Mouse (Mus musculus): ENCODE results near the gene Aph1a. TPM values are rescaled to one million over a fixed set of nuclear protein-coding genes. Genes with fewer than 3 reads are reported as not detected.
"Not testable (repeated sequence)": the region's sequence is repeated elsewhere in the genome, so short reads cannot be mapped to it uniquely, and the experiment has no call there.

The Aph1a gene
- polyA plus RNA-seq, 1 experiment from 2014 or later = 35.1 TPM

DNA sequence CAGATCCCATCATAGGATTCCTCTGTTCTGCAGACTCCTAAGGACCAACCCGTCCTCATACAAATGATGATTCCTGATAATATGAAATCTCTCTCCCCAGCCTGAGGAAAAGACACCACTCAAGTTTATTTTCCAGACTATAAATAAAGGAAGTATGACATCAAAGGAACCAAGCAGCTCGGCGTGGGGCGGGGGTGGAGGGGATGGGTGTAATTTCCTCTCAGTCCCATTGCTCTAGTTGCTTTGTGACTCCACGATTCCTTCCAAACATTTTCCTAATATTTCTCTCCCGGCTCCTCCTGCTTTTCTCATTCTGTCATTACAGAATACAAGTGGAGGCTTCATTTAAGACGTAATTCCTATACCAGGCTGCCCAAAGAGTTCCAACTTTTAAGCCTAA, 643 bp upstream of the Aph1a start:
- no peak for ATAC-seq
- peak overlapping the region; percentile 78 for H3K4me3 ChIP-seq (ENCODE audit: low read depth, low read length)
- H3K4me1 ChIP-seq (ENCODE audit: control insufficient read depth, insufficient read depth, low read length) = peaks cover 17% of the 10 kb centered on the region
- H3K36me3 ChIP-seq (ENCODE audit: control insufficient read depth, insufficient read depth, low read length) = no peaks in the 10 kb centered on the region; the same call in 1 of the 2 replicates
- peak overlapping the region; percentile 76 for H3K27ac ChIP-seq (ENCODE audit: low read length)
- H3K9ac ChIP-seq (ENCODE audit: low read depth, low read length) = peak overlapping the region; percentile 37; the same call in 1 of the 2 replicates
- H3K4me2 ChIP-seq (ENCODE audit: low read length) = peak overlapping the region; percentile 66
- WGBS = 24% methylated on average over 7 of the region's 7 CpGs
- no peaks in the 10 kb centered on the region for H3K27me3 ChIP-seq (ENCODE audit: control insufficient read depth, insufficient read depth, low read depth, low read length)
- H3K9me3 ChIP-seq (replicated peaks; ENCODE audit: control insufficient read depth, low read length, poor library complexity, severe bottlenecking) = no peaks in the 10 kb centered on the region

DNA sequence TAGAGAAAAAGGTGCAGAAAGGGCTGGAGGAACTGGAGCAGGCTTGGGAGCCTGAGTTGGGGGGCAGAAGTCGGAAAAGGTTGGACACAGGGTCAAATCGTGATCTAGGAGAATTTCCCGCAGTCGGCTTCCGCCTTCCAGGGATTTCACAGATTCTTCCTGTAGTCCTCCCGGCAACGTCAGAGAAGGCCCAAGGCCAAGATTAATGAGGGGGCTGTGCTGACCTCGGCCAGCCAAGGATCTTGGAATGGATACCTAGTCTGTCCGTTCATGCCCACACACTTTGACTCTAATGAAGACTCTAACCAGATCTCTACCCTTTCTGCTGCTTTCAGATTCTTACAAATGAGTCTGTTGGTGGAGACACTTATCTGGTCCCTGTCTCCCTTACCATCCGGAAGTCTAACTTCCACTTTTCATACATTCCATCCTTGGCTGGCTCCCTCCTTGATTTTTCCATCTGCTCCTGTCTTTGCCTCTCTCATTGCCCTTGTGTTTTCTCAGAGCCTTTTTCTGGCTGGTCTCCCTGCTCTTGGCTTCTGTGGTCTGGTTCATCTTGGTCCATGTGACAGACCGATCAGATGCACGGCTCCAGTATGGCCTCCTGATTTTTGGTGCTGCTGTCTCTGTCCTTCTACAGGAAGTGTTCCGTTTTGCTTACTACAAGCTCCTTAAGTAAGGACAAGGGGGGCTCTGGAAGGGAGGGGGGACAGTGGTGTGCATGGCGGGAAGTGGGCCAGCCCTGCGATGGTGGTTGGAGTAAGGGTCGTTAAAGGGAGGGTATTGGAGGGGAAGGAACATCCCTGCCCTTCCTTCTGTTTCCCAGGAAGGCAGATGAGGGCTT, 770 bp downstream of the Aph1a start:
- WGBS = 9% methylated on average over 14 of the region's 16 CpGs
- H3K4me3 ChIP-seq (ENCODE audit: low read depth, low read length) = peak overlapping the region; percentile 78
- 0 out of 2 replicates have a peak, but pooled peaks have one; percentile 7 for ATAC-seq
- H3K9ac ChIP-seq (ENCODE audit: low read depth, low read length) = peak overlapping the region; percentile 83
- peaks cover 17% of the 10 kb centered on the region for H3K4me1 ChIP-seq (ENCODE audit: control insufficient read depth, insufficient read depth, low read length)
- H3K27ac ChIP-seq (ENCODE audit: low read length) = peak overlapping the region; percentile 78
- H3K9me3 ChIP-seq (replicated peaks; ENCODE audit: control insufficient read depth, low read length, poor library complexity, severe bottlenecking) = no peaks in the 10 kb centered on the region
- no peaks in the 10 kb centered on the region; the same call in 1 of the 2 replicates for H3K36me3 ChIP-seq (ENCODE audit: control insufficient read depth, insufficient read depth, low read length)
- no peaks in the 10 kb centered on the region for H3K27me3 ChIP-seq (ENCODE audit: control insufficient read depth, insufficient read depth, low read depth, low read length)
- H3K4me2 ChIP-seq (ENCODE audit: low read length) = peak overlapping the region; percentile 89

DNA sequence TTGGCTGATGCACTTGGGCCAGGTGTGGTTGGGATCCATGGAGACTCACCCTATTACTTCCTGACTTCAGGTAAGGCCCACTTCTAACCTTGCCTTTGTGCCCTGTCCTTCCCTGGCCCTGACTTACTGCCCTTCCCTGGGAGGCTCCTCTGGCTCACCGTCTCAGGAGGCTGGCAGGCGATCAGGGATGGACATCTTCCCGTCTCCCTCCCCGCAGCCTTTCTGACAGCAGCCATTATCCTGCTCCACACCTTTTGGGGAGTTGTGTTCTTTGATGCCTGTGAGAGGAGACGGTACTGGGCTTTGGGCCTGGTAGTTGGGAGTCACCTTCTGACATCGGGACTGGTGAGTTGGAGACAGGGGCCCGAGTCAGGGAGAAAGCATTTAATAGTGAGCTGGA, 1.7 kb downstream of the Aph1a start:
- 87% methylated on average over 7 of the region's 7 CpGs for WGBS
- not testable (repeated sequence) for H3K27ac ChIP-seq (ENCODE audit: low read length); H3K4me2 ChIP-seq (ENCODE audit: low read length); ATAC-seq; H3K9ac ChIP-seq (ENCODE audit: low read depth, low read length); H3K36me3 ChIP-seq (ENCODE audit: control insufficient read depth, insufficient read depth, low read length); H3K27me3 ChIP-seq (ENCODE audit: control insufficient read depth, insufficient read depth, low read depth, low read length); H3K9me3 ChIP-seq (replicated peaks; ENCODE audit: control insufficient read depth, low read length, poor library complexity, severe bottlenecking); H3K4me3 ChIP-seq (ENCODE audit: low read depth, low read length)
- H3K4me1 ChIP-seq (ENCODE audit: control insufficient read depth, insufficient read depth, low read length) = peaks cover 17% of the 10 kb centered on the region

- H3K4me1 ChIP-seq (ENCODE audit: control insufficient read depth, insufficient read depth, low read length) = peaks cover 12% of the 10 kb centered on the region
- WGBS = 75% methylated on average over 13 of the region's 13 CpGs
- no peak overlapping the region for H3K9ac ChIP-seq (ENCODE audit: low read depth, low read length)
- no peak for ATAC-seq
- no peak overlapping the region for H3K27ac ChIP-seq (ENCODE audit: low read length)
- no peaks in the 10 kb centered on the region; the same call in 1 of the 2 replicates for H3K36me3 ChIP-seq (ENCODE audit: control insufficient read depth, insufficient read depth, low read length)
- H3K4me2 ChIP-seq (ENCODE audit: low read length) = no peak overlapping the region
- H3K9me3 ChIP-seq (replicated peaks; ENCODE audit: control insufficient read depth, low read length, poor library complexity, severe bottlenecking) = no peaks in the 10 kb centered on the region
- H3K27me3 ChIP-seq (ENCODE audit: control insufficient read depth, insufficient read depth, low read depth, low read length) = no peaks in the 10 kb centered on the region
- no peak overlapping the region for H3K4me3 ChIP-seq (ENCODE audit: low read depth, low read length)
Measured at GRCm38 (mm10) chr3:95899800-95900524, 6.2 kb downstream of the Aph1a start.

- Histone ChIP-seq H3K4me3 (ENCODE audit: low read depth, low read length) (no peak overlapping the region), H3K9ac (ENCODE audit: low read depth, low read length) (no peak overlapping the region), H3K9me3 (replicated peaks; ENCODE audit: control insufficient read depth, low read length, poor library complexity, severe bottlenecking) (no peaks in the 10 kb centered on the region), H3K4me1 (ENCODE audit: control insufficient read depth, insufficient read depth, low read length) (peaks cover 17% of the 10 kb centered on the region), H3K36me3 (ENCODE audit: control insufficient read depth, insufficient read depth, low read length) (no peaks in the 10 kb centered on the region; the same call in 1 of the 2 replicates), H3K27ac (ENCODE audit: low read length) (no peak overlapping the region), H3K4me2 (ENCODE audit: low read length) (no peak overlapping the region), H3K27me3 (ENCODE audit: control insufficient read depth, insufficient read depth, low read depth, low read length) (peaks cover 9% of the 10 kb centered on the region; the same call in 1 of the 2 replicates)
- ATAC-seq = no peak
- WGBS = 64% methylated on average over 9 of the region's 9 CpGs
Measured at GRCm38 (mm10) chr3:95901616-95902372, 8.0 kb downstream of the Aph1a start.

GRCm38 (mm10) chr3:95902373-95902625, 8.5 kb downstream of the Aph1a start:
- no peaks in the 10 kb centered on the region for H3K9me3 ChIP-seq (replicated peaks; ENCODE audit: control insufficient read depth, low read length, poor library complexity, severe bottlenecking)
- H3K27ac ChIP-seq (ENCODE audit: low read length) = no peak overlapping the region
- H3K4me1 ChIP-seq (ENCODE audit: control insufficient read depth, insufficient read depth, low read length) = peaks cover 17% of the 10 kb centered on the region
- H3K9ac ChIP-seq (ENCODE audit: low read depth, low read length) = no peak overlapping the region
- H3K4me2 ChIP-seq (ENCODE audit: low read length) = no peak overlapping the region
- H3K4me3 ChIP-seq (ENCODE audit: low read depth, low read length) = no peak overlapping the region
- peaks cover 9% of the 10 kb centered on the region; the same call in 1 of the 2 replicates for H3K27me3 ChIP-seq (ENCODE audit: control insufficient read depth, insufficient read depth, low read depth, low read length)
- no peak for ATAC-seq
- H3K36me3 ChIP-seq (ENCODE audit: control insufficient read depth, insufficient read depth, low read length) = no peaks in the 10 kb centered on the region; the same call in 1 of the 2 replicates

DNA sequence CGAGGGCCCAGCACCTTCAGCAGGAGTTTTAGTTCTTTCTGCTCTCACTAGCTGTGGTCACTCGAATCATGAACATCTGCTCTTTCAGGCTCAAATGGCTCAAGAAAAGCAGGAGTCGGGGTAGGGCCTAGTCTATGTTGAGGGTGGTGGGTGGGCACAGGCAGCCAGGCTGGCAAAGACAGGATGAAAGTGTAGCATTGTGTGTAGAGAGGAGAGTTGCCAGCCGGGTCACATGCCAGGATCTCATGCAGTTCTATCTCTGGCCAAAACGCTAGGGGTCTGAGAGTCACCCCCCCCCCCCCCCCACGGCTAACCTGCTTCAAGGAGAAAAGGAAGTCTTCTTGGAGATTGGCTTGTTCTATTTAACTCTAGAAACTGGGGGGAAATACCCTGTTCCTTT, 8.9 kb downstream of the Aph1a start:
- Histone ChIP-seq H3K36me3 (ENCODE audit: control insufficient read depth, insufficient read depth, low read length) (no peaks in the 10 kb centered on the region), H3K9ac (ENCODE audit: low read depth, low read length) (no peak overlapping the region), H3K4me2 (ENCODE audit: low read length) (no peak overlapping the region), H3K27me3 (ENCODE audit: control insufficient read depth, insufficient read depth, low read depth, low read length) (peaks cover 9% of the 10 kb centered on the region; the same call in 1 of the 2 replicates), H3K4me3 (ENCODE audit: low read depth, low read length) (no peak overlapping the region), H3K9me3 (replicated peaks; ENCODE audit: control insufficient read depth, low read length, poor library complexity, severe bottlenecking) (no peaks in the 10 kb centered on the region), H3K4me1 (ENCODE audit: control insufficient read depth, insufficient read depth, low read length) (peaks cover 17% of the 10 kb centered on the region), H3K27ac (ENCODE audit: low read length) (no peak overlapping the region)
- no peak for ATAC-seq
- WGBS = 34% methylated on average over 5 of the region's 6 CpGs

GRCm38 (mm10) chr3:95903753-95904502, 10.2 kb downstream of the Aph1a start:
- Histone ChIP-seq H3K4me1 (ENCODE audit: control insufficient read depth, insufficient read depth, low read length) (peaks cover 17% of the 10 kb centered on the region), H3K4me2 (ENCODE audit: low read length) (peak overlapping the region; percentile 64), H3K27me3 (ENCODE audit: control insufficient read depth, insufficient read depth, low read depth, low read length) (peaks cover 9% of the 10 kb centered on the region; the same call in 1 of the 2 replicates), H3K36me3 (ENCODE audit: control insufficient read depth, insufficient read depth, low read length) (no peaks in the 10 kb centered on the region), H3K9me3 (replicated peaks; ENCODE audit: control insufficient read depth, low read length, poor library complexity, severe bottlenecking) (no peaks in the 10 kb centered on the region), H3K4me3 (ENCODE audit: low read depth, low read length) (peak overlapping the region; percentile 6; the same call in 1 of the 2 replicates), H3K9ac (ENCODE audit: low read depth, low read length) (peak overlapping the region; percentile 10; the same call in 1 of the 2 replicates), H3K27ac (ENCODE audit: low read length) (no peak overlapping the region)
- no peak for ATAC-seq
- 1% methylated on average over 15 of the region's 15 CpGs for WGBS
